Mouse (Mus musculus): ENCODE measurements around the gene Gaa. TPM values are rescaled to one million over a fixed set of nuclear protein-coding genes. Genes with fewer than 3 reads are reported as not detected.

Gene Gaa
- polyA plus RNA-seq, 1 experiment from 2014 or later, result 24.1 TPM

DNA sequence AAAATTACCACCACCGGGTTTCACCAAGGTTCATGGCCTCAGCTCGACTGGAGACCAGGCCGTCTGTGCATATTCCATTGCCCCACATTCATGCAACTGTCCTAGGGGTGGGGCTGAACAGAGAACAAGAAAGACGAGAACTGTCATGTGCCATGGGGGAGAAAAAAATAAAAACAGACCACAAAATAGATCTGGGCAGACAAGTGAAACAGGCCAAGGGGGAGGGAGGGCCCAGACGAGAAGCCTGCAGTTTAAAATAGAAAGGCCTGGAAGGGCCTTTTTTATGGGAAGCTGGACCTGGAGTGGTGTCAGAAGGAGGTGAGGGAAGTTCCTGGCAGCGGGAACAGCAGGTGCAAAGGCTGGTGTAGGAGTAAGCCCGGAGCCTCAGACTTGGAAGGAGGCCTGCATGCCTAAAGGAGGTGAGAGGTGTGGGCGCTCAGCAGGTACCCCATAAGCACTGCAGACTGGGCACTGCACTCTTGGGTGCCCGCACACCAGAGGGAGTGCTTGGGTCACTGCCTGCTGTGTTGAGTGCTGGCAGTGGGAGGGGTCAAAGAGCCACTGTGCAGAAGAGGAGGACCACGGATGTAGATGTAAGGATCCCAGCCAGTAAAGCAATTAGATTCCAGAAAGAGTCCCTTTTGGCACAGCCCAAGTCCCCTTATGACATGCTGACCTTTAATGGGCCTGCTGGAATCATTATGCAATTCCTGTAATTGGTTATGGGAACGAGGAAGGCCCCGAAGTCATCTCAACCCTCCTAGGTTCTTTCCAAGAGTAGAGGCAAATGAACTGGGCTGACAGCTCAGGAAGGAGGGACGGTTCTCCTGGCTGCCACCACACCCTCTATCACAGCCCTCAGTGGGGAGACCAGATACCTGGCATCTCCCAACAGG, 39.3 kb downstream of the Gaa start:
- ATAC-seq (ENCODE audit: insufficient read depth, low FRiP score, low TSS enrichment) (no peak), DNase-seq (ENCODE audit: low spot score) (no peak)
- Histone ChIP-seq H3K27ac (ENCODE audit: low read depth, low read length) (no peak overlapping the region), H3K4me3 (ENCODE audit: low read depth, low read length) (no peak overlapping the region), H3K4me2 (ENCODE audit: low read depth) (no peak overlapping the region), H3K9me3 (ENCODE audit: control insufficient read depth, low read length) (no peaks in the 10 kb centered on the region), H3K9ac (ENCODE audit: low read length) (no peak overlapping the region), H3K36me3 (ENCODE audit: control insufficient read depth, insufficient read depth, low read length) (no peaks in the 10 kb centered on the region), H3K4me1 (ENCODE audit: control insufficient read depth, insufficient read depth, low read length) (0 out of 2 replicates have a peak, but pooled peaks cover 3% of the 10 kb centered on the region), H3K27me3 (ENCODE audit: control insufficient read depth, insufficient read depth, low read length) (no peaks in the 10 kb centered on the region)
- 61% methylated on average over 13 of the region's 13 CpGs for WGBS

GRCm38 (mm10) chr11:119307658-119307867, 39.9 kb downstream of the Gaa start, which contains the start of gene Card14:
Card14 (plus strand) TSS chr11:119307768.
- Histone ChIP-seq H3K4me3 (ENCODE audit: low read depth, low read length) (no peak within 1 kb of the TSS), H3K4me1 (ENCODE audit: control insufficient read depth, insufficient read depth, low read length) (0 out of 2 replicates have a peak, but pooled peaks cover 3% of the 10 kb centered on the region), H3K27ac (ENCODE audit: low read depth, low read length) (no peak within 1 kb of the TSS), H3K9ac (ENCODE audit: low read length) (0 out of 2 replicates have a peak within 1 kb of the TSS, but pooled peaks have one; percentile 0), H3K27me3 (ENCODE audit: control insufficient read depth, insufficient read depth, low read length) (no peaks in the 10 kb centered on the region), H3K9me3 (ENCODE audit: control insufficient read depth, low read length) (no peaks in the 10 kb centered on the region), H3K4me2 (ENCODE audit: low read depth) (no peak within 1 kb of the TSS), H3K36me3 (ENCODE audit: control insufficient read depth, insufficient read depth, low read length) (no peaks in the 10 kb centered on the region)
- 25% methylated on average over 1 of the region's 1 CpGs for whole genome bisulfite sequencing
- DNase-seq (ENCODE audit: low spot score) (no peak), ATAC-seq (ENCODE audit: insufficient read depth, low FRiP score, low TSS enrichment) (no peak)

DNA sequence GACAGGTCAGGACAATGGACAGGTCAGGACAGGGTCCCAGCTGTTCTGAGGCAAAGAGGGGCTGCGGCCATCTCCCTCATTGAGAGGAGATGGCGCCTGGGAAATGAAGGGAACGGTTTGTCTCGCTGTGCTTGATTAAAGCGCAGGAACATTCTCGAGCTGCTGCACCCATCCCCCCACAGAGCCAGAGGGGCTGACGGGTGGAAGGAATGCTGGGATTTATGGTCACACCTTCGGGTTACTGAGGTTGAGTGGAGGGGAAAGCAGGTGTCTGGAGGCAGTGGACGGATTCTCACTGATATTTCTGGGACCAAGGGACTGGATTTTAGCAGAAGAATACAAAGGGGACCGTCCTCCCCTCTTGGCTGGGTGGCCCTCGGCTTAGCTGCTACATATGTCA, 40.2 kb downstream of the Gaa start:
- Histone ChIP-seq H3K4me1 (ENCODE audit: control insufficient read depth, insufficient read depth, low read length) (0 out of 2 replicates have a peak, but pooled peaks cover 3% of the 10 kb centered on the region), H3K27me3 (ENCODE audit: control insufficient read depth, insufficient read depth, low read length) (no peaks in the 10 kb centered on the region), H3K27ac (ENCODE audit: low read depth, low read length) (no peak overlapping the region), H3K36me3 (ENCODE audit: control insufficient read depth, insufficient read depth, low read length) (no peaks in the 10 kb centered on the region), H3K9ac (ENCODE audit: low read length) (0 out of 2 replicates have a peak overlapping the region, but pooled peaks have one; percentile 0), H3K4me2 (ENCODE audit: low read depth) (no peak overlapping the region), H3K9me3 (ENCODE audit: control insufficient read depth, low read length) (no peaks in the 10 kb centered on the region), H3K4me3 (ENCODE audit: low read depth, low read length) (no peak overlapping the region)
- DNase-seq (ENCODE audit: low spot score) (peak; percentile 17), ATAC-seq (ENCODE audit: insufficient read depth, low FRiP score, low TSS enrichment) (no peak)
- 25% methylated on average over 11 of the region's 11 CpGs for WGBS

GRCm38 (mm10) chr11:119310621-119311020, 42.9 kb downstream of the Gaa start:
- Histone ChIP-seq H3K27me3 (ENCODE audit: control insufficient read depth, insufficient read depth, low read length) (no peaks in the 10 kb centered on the region), H3K9ac (ENCODE audit: low read length) (no peak overlapping the region), H3K4me1 (ENCODE audit: control insufficient read depth, insufficient read depth, low read length) (0 out of 2 replicates have a peak, but pooled peaks cover 3% of the 10 kb centered on the region), H3K4me3 (ENCODE audit: low read depth, low read length) (no peak overlapping the region), H3K4me2 (ENCODE audit: low read depth) (no peak overlapping the region), H3K9me3 (ENCODE audit: control insufficient read depth, low read length) (no peaks in the 10 kb centered on the region), H3K36me3 (ENCODE audit: control insufficient read depth, insufficient read depth, low read length) (no peaks in the 10 kb centered on the region), H3K27ac (ENCODE audit: low read depth, low read length) (no peak overlapping the region)
- DNase-seq (ENCODE audit: low spot score) (no peak), ATAC-seq (ENCODE audit: insufficient read depth, low FRiP score, low TSS enrichment) (no peak)
- WGBS, result 11% methylated on average over 10 of the region's 10 CpGs

DNA sequence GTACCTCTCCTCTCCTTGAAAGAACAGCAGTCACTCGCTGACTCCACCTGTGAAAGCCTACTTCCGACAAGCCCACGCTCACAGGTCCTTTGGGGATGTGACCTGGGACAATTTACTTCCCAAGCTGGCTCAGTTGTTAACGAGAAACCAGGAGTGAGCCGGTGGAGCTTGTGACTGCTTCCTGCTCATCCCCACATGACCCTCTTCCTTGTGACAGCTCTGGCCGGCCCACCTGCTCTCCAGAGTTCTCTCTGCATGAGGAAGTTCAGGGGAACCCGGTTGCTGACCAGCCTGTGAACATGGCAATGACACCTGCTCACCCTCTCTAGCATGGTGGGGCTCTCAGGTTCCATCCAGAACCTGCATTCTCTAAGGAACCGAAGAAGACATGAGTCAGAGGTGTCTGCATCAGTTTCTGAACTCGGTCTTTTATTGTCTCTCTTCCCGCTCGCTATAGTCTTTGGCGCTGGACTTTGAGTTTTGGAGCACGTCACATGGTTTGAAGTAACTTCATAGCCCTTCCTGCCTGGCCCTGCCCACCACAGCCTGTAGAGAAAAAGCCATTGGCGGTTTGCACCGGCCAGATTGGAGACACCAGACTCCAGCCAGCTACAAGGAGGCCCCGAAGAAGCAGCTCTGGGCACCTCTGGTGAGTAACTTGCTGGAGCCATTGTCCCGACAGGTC, 46.7 kb downstream of the Gaa start:
- H3K9ac ChIP-seq (ENCODE audit: low read length), result no peak overlapping the region
- DNase-seq (ENCODE audit: low spot score), result no peak
- no peak overlapping the region for H3K4me3 ChIP-seq (ENCODE audit: low read depth, low read length)
- H3K4me2 ChIP-seq (ENCODE audit: low read depth), result no peak overlapping the region
- H3K9me3 ChIP-seq (ENCODE audit: control insufficient read depth, low read length), result no peaks in the 10 kb centered on the region
- no peak overlapping the region for H3K27ac ChIP-seq (ENCODE audit: low read depth, low read length)
- 81% methylated on average over 17 of the region's 17 CpGs for WGBS
- no peak for ATAC-seq (ENCODE audit: insufficient read depth, low FRiP score, low TSS enrichment)
- no peaks in the 10 kb centered on the region for H3K36me3 ChIP-seq (ENCODE audit: control insufficient read depth, insufficient read depth, low read length)
- H3K4me1 ChIP-seq (ENCODE audit: control insufficient read depth, insufficient read depth, low read length), result no peaks in the 10 kb centered on the region
- no peaks in the 10 kb centered on the region for H3K27me3 ChIP-seq (ENCODE audit: control insufficient read depth, insufficient read depth, low read length)

- no peak for DNase-seq (ENCODE audit: low spot score)
- Histone ChIP-seq H3K36me3 (ENCODE audit: control insufficient read depth, insufficient read depth, low read length) (no peaks in the 10 kb centered on the region), H3K9ac (ENCODE audit: low read length) (no peak overlapping the region), H3K27me3 (ENCODE audit: control insufficient read depth, insufficient read depth, low read length) (no peaks in the 10 kb centered on the region), H3K4me3 (ENCODE audit: low read depth, low read length) (no peak overlapping the region), H3K4me1 (ENCODE audit: control insufficient read depth, insufficient read depth, low read length) (no peaks in the 10 kb centered on the region), H3K9me3 (ENCODE audit: control insufficient read depth, low read length) (no peaks in the 10 kb centered on the region), H3K4me2 (ENCODE audit: low read depth) (no peak overlapping the region), H3K27ac (ENCODE audit: low read depth, low read length) (no peak overlapping the region)
- 84% methylated on average over 4 of the region's 4 CpGs for WGBS
- no peak for ATAC-seq (ENCODE audit: insufficient read depth, low FRiP score, low TSS enrichment)
These were observed 49.0 kb downstream of the Gaa start for GRCm38 (mm10) chr11:119316720-119317119.

GRCm38 (mm10) chr11:119322521-119322920, 54.8 kb downstream of the Gaa start:
- no peaks in the 10 kb centered on the region for H3K27me3 ChIP-seq (ENCODE audit: control insufficient read depth, insufficient read depth, low read length)
- no peaks in the 10 kb centered on the region for H3K9me3 ChIP-seq (ENCODE audit: control insufficient read depth, low read length)
- no peak for DNase-seq (ENCODE audit: low spot score)
- 81% methylated on average over 13 of the region's 13 CpGs for WGBS
- no peak overlapping the region for H3K9ac ChIP-seq (ENCODE audit: low read length)
- no peaks in the 10 kb centered on the region for H3K36me3 ChIP-seq (ENCODE audit: control insufficient read depth, insufficient read depth, low read length)
- no peak overlapping the region for H3K4me3 ChIP-seq (ENCODE audit: low read depth, low read length)
- no peak for ATAC-seq (ENCODE audit: insufficient read depth, low FRiP score, low TSS enrichment)
- H3K4me1 ChIP-seq (ENCODE audit: control insufficient read depth, insufficient read depth, low read length), result no peaks in the 10 kb centered on the region
- H3K4me2 ChIP-seq (ENCODE audit: low read depth), result no peak overlapping the region
- no peak overlapping the region for H3K27ac ChIP-seq (ENCODE audit: low read depth, low read length)

GRCm38 (mm10) chr11:119325068-119325467, 57.4 kb downstream of the Gaa start:
- no peaks in the 10 kb centered on the region for H3K4me1 ChIP-seq (ENCODE audit: control insufficient read depth, insufficient read depth, low read length)
- no peaks in the 10 kb centered on the region for H3K9me3 ChIP-seq (ENCODE audit: control insufficient read depth, low read length)
- H3K4me2 ChIP-seq (ENCODE audit: low read depth), result no peak overlapping the region
- 83% methylated on average over 1 of the region's 1 CpGs for WGBS
- H3K9ac ChIP-seq (ENCODE audit: low read length), result no peak overlapping the region
- no peak overlapping the region for H3K27ac ChIP-seq (ENCODE audit: low read depth, low read length)
- no peak overlapping the region for H3K4me3 ChIP-seq (ENCODE audit: low read depth, low read length)
- DNase-seq (ENCODE audit: low spot score), result no peak
- H3K27me3 ChIP-seq (ENCODE audit: control insufficient read depth, insufficient read depth, low read length), result no peaks in the 10 kb centered on the region
- no peaks in the 10 kb centered on the region for H3K36me3 ChIP-seq (ENCODE audit: control insufficient read depth, insufficient read depth, low read length)
- no peak for ATAC-seq (ENCODE audit: insufficient read depth, low FRiP score, low TSS enrichment)

- H3K27me3 ChIP-seq (ENCODE audit: control insufficient read depth, insufficient read depth, low read length), result no peaks in the 10 kb centered on the region
- H3K9ac ChIP-seq (ENCODE audit: low read length), result no peak overlapping the region
- no peaks in the 10 kb centered on the region for H3K36me3 ChIP-seq (ENCODE audit: control insufficient read depth, insufficient read depth, low read length)
- H3K4me1 ChIP-seq (ENCODE audit: control insufficient read depth, insufficient read depth, low read length), result no peaks in the 10 kb centered on the region
- no peak overlapping the region for H3K27ac ChIP-seq (ENCODE audit: low read depth, low read length)
- DNase-seq (ENCODE audit: low spot score) (no peak), ATAC-seq (ENCODE audit: insufficient read depth, low FRiP score, low TSS enrichment) (no peak)
- H3K4me3 ChIP-seq (ENCODE audit: low read depth, low read length), result no peak overlapping the region
- WGBS, result 75% methylated on average over 4 of the region's 4 CpGs
- no peaks in the 10 kb centered on the region for H3K9me3 ChIP-seq (ENCODE audit: control insufficient read depth, low read length)
- H3K4me2 ChIP-seq (ENCODE audit: low read depth), result no peak overlapping the region
These were observed 62.9 kb downstream of the Gaa start for GRCm38 (mm10) chr11:119330592-119330991.
